Mouse (Mus musculus) ES-E14 (cell line): Measurements from ENCODE around the gene Ddx3x. TPM values are rescaled to one million over a fixed set of nuclear protein-coding genes. Genes with fewer than 3 reads are reported as not detected.

Experiments used
- DNase-seq: peaks from one replicate; pipeline ENCODE4 v3.0.0-alpha.2; 2013; ENCODE audit warnings: low read depth, low spot score
- H3K27ac ChIP-seq: 2 replicates; pipeline ENCODE4 v1.5.1; 2012; ENCODE audit warnings: low read depth, mild to moderate bottlenecking, low read length, moderate library complexity, mixed read lengths; ENCODE audit not compliant: poor library complexity, insufficient read depth, severe bottlenecking
- H3K36me3 ChIP-seq: 2 replicates; pipeline ENCODE4 v1.6.1; 2012; ENCODE audit warnings: mild to moderate bottlenecking, low read length, moderate library complexity, mixed read lengths; ENCODE audit not compliant: control insufficient read depth, poor library complexity, insufficient read depth, severe bottlenecking
- H3K4me1 ChIP-seq, 2 experiments: fragments of 150-350 bp in 1 of 2; sonication (generic) in 1 of 2; 2 replicates each; pipeline ENCODE4 v1.6.1; 2012; ENCODE audit warnings: low read length in 2 of 2, mild to moderate bottlenecking in 1 of 2, mixed read lengths in 1 of 2; ENCODE audit not compliant: control insufficient read depth in 2 of 2, insufficient read depth in 2 of 2, poor library complexity in 1 of 2
- H3K4me3 ChIP-seq, 2 experiments: fragments of 150-350 bp in 1 of 2; sonication (generic) in 1 of 2; 2 replicates each; pipeline ENCODE4 v1.5.1; 2012; ENCODE audit warnings: low read length in 2 of 2, low read depth in 1 of 2, mild to moderate bottlenecking in 1 of 2, mixed read lengths in 1 of 2; ENCODE audit not compliant: insufficient read depth in 1 of 2, poor library complexity in 1 of 2, severe bottlenecking in 1 of 2
- H3K9ac ChIP-seq: 2 replicates; pipeline ENCODE4 v1.6.1; 2012; ENCODE audit warnings: low read depth, mild to moderate bottlenecking, low read length, mixed read lengths; ENCODE audit not compliant: poor library complexity, insufficient read depth, severe bottlenecking
- H3K9me3 ChIP-seq: fragments of 150-350 bp; sonication (generic); 2 replicates; pipeline ENCODE4 v1.6.1; 2012; ENCODE audit warnings: low read depth, mild to moderate bottlenecking, low read length; ENCODE audit not compliant: control insufficient read depth, insufficient read depth
- CHD2 ChIP-seq: IDR thresholded peaks from 2 replicates; pipeline ENCODE4 v1.6.1; 2014; ENCODE audit warnings: mild to moderate bottlenecking, low read depth, low read length, inconsistent platforms
- HCFC1 ChIP-seq: IDR thresholded peaks from 2 replicates; pipeline ENCODE4 v1.6.1; 2012; ENCODE audit warnings: low read length, inconsistent platforms, borderline replicate concordance; ENCODE audit not compliant: insufficient read depth
- MAFK ChIP-seq: IDR thresholded peaks from 2 replicates; pipeline ENCODE4 v1.6.1; 2014; ENCODE audit warnings: mild to moderate bottlenecking, low read depth, low read length, inconsistent platforms; ENCODE audit not compliant: insufficient read depth
- ZC3H11A ChIP-seq: IDR thresholded peaks from 2 replicates; pipeline ENCODE4 v1.6.1; 2012; ENCODE audit warnings: low read depth, mild to moderate bottlenecking, inconsistent platforms, low read length, borderline replicate concordance
- ZNF384 ChIP-seq: IDR thresholded peaks from 2 replicates; pipeline ENCODE4 v1.6.1; 2012; ENCODE audit warnings: low read depth, low read length, inconsistent platforms
- in situ Hi-C, 2 experiments: fragments of 600-800 bp; cut with MboI; formaldehyde crosslinking; loops; one replicate each; pipeline ENCODE4 v1.15.1; 2025; ENCODE audit warnings: low sequenced_read_pairs in 2 of 2, inconsistent platforms in 1 of 2; ENCODE audit not compliant: unreplicated experiment in 2 of 2
- total RNA-seq: library from RNA; depleted of rRNA; stranded (reverse); fragments of 300-350 nt; gene quantifications from 2 replicates; pipeline ENCODE4 v1.2.3, GENCODE M21; 2012

Gene Ddx3x
- total RNA-seq, 1 experiment = 253 TPM

DNA sequence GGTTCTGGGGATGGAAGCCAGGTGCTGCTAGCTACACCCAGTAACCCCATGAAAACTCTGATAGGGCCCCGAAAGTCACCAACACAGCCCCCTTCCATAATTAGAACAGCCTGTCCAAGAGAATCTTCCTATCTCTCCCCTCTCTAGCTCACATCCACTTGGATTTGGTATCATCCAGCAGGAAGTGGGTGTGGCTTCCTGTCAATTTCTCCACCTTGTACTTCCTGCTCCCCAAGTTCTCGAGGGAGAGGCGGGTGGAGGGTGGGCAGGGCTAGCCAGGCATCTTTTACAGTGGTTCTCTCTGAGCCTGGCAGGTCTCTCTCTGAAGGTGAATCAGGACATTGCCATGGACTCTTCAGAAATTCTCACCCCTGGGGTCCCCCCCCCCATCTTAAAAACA is 35.7 kb upstream of the Ddx3x start:
- peaks cover 2 to 3% of the 10 kb centered on the region in 2 experiments; a peak in 1 of 4 replicates for H3K4me1 ChIP-seq
- no peaks in the 10 kb centered on the region for H3K9me3 ChIP-seq
- TF ChIP-seq HCFC1 (no peak), MAFK (no peak), ZNF384 (no peak), CHD2 (no peak), ZC3H11A (no peak)
- no peak overlapping the region for H3K27ac ChIP-seq
- no peak overlapping the region; the same call in 1 of the 2 replicates for H3K9ac ChIP-seq
- no peaks in the 10 kb centered on the region for H3K36me3 ChIP-seq
- no peak overlapping the region for H3K4me3 ChIP-seq
- in situ Hi-C loops = loop anchor here (25.0 kb wide), 2 partner anchors 217 to 417 kb away; partner anchors contain the start of genes Gpr82 (in 2 of the 2) and Nyx (in 2 of the 2)
- DNase-seq = no peak

- Histone ChIP-seq H3K9ac (no peak overlapping the region), H3K9me3 (no peaks in the 10 kb centered on the region), H3K27ac (no peak overlapping the region), H3K4me1 (no peaks in the 10 kb centered on the region), H3K36me3 (no peaks in the 10 kb centered on the region), H3K4me3 (no peak overlapping the region)
- DNase-seq = no peak
- TF ChIP-seq ZNF384 = no peak
- TF ChIP-seq HCFC1 = no peak
- TF ChIP-seq MAFK = no peak
- TF ChIP-seq ZC3H11A = no peak
- no peak for TF ChIP-seq CHD2
- in situ Hi-C loops = no loop called here
Measured at GRCm38 (mm10) chrX:13251683-13252082, 29.1 kb upstream of the Ddx3x start.

DNA sequence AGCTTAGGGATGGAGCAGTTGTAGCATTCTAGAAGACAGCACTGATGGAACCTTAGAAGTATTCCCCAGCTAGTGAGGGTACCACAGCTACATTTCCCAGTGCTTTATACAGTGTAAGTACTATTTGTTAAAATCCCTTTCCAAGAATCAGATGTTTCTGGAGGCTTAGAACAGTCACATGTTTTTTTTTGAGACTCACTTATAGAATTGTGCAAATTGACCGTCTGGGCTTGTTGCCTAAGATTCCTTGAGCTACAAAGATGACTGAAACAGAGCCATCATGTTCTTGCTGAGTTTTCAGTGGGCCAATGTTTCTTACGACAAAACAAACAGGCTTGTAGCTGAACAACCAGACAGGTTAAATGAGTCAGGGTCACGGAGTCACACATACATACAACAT is 26.5 kb upstream of the Ddx3x start:
- TF ChIP-seq ZNF384 (no peak), CHD2 (no peak)
- no peak overlapping the region for H3K9ac ChIP-seq
- H3K27ac ChIP-seq = no peak overlapping the region
- DNase-seq = no peak
- H3K4me1 ChIP-seq = no peaks in the 10 kb centered on the region
- H3K36me3 ChIP-seq = no peaks in the 10 kb centered on the region
- no peaks in the 10 kb centered on the region for H3K9me3 ChIP-seq
- H3K4me3 ChIP-seq = no peak overlapping the region
- in situ Hi-C loops = no loop called here

GRCm38 (mm10) chrX:13263356-13263755 is 17.4 kb upstream of the Ddx3x start:
- no peak for TF ChIP-seq ZC3H11A
- TF ChIP-seq HCFC1 = no peak
- no peak for TF ChIP-seq ZNF384
- no peak for TF ChIP-seq CHD2
- no peak for TF ChIP-seq MAFK
- no peak overlapping the region for H3K4me3 ChIP-seq
- H3K27ac ChIP-seq = no peak overlapping the region
- no peaks in the 10 kb centered on the region for H3K36me3 ChIP-seq
- no peaks in the 10 kb centered on the region for H3K4me1 ChIP-seq
- DNase-seq = no peak
- no peak overlapping the region for H3K9ac ChIP-seq
- no peaks in the 10 kb centered on the region for H3K9me3 ChIP-seq
- in situ Hi-C loops = no loop called here

GRCm38 (mm10) chrX:13275519-13276137 is 5.1 kb upstream of the Ddx3x start:
- Histone ChIP-seq H3K4me1 (peaks cover 2% of the 10 kb centered on the region in 2 experiments; a peak in 2 of 4 replicates), H3K36me3 (no peaks in the 10 kb centered on the region), H3K9me3 (no peaks in the 10 kb centered on the region), H3K4me3 (no peak overlapping the region), H3K27ac (no peak overlapping the region), H3K9ac (no peak overlapping the region)
- no peak for TF ChIP-seq ZC3H11A
- peak; percentile 64 for TF ChIP-seq ZNF384
- no peak for DNase-seq
- in situ Hi-C loops = loop anchor here in 1 of 2 experiments (25.0 kb wide), 1 partner anchor 138 kb away; no protein-coding TSS in a partner anchor
